Mouse (Mus musculus) liver, postnatal 0 days (tissue): ENCODE measurements around the gene Zbtb43. TPM values are rescaled to one million over a fixed set of nuclear protein-coding genes. Genes with fewer than 3 reads are reported as not detected.

Experiments
- ATAC-seq: fragments of 200-750 bp; cut with Nextera tagmentation; 2 replicates; pipeline ENCODE4 v1.8.0; 2017; ENCODE audit warnings: mild to moderate bottlenecking, moderate library complexity
- DNase-seq: peaks from one replicate; pipeline ENCODE4 v3.0.0-alpha.2; 2016
- H3K27ac ChIP-seq: fragments of 300-500 bp; sonication (generic); 2 replicates; pipeline ENCODE4 v1.5.1; 2014; ENCODE audit warnings: antibody characterized with exemption, moderate library complexity, mild to moderate bottlenecking, low read depth
- H3K27me3 ChIP-seq: fragments of 300-500 bp; sonication (generic); 2 replicates; pipeline ENCODE4 v1.6.1; 2014; ENCODE audit warnings: low read length, control low read depth, mixed read lengths; ENCODE audit not compliant: insufficient read depth
- H3K36me3 ChIP-seq: fragments of 300-500 bp; sonication (generic); replicated peaks from 2 replicates; pipeline ENCODE4 v1.6.1; 2014; ENCODE audit warnings: mild to moderate bottlenecking, control low read depth, low read length, moderate library complexity, mixed read lengths; ENCODE audit not compliant: insufficient read depth
- H3K4me1 ChIP-seq: fragments of 300-500 bp; sonication (generic); 2 replicates; pipeline ENCODE4 v1.6.1; 2014; ENCODE audit warnings: antibody characterized with exemption, mild to moderate bottlenecking, control low read depth; ENCODE audit not compliant: insufficient read depth
- H3K4me2 ChIP-seq: fragments of 300-500 bp; sonication (generic); 2 replicates; pipeline ENCODE4 v1.6.1; 2014; ENCODE audit warnings: low read depth, mild to moderate bottlenecking, low read length, moderate library complexity, mixed read lengths
- H3K4me3 ChIP-seq: fragments of 300-500 bp; sonication (generic); 2 replicates; pipeline ENCODE4 v1.5.1; 2014; ENCODE audit warnings: low read depth, low read length
- H3K9ac ChIP-seq: fragments of 300-500 bp; sonication (generic); replicated peaks from 2 replicates; pipeline ENCODE4 v1.6.1; 2014; ENCODE audit warnings: mild to moderate bottlenecking, moderate library complexity
- H3K9me3 ChIP-seq: fragments of 300-500 bp; sonication (generic); 2 replicates; pipeline ENCODE4 v1.6.1; 2016; ENCODE audit warnings: mild to moderate bottlenecking, control low read depth, low read length, mixed read lengths
- CTCF ChIP-seq: sonication (generic); IDR thresholded peaks from 2 replicates; pipeline ENCODE4 v1.5.1; 2016; ENCODE audit warnings: antibody characterized with exemption, low read depth
- EP300 ChIP-seq: IDR thresholded peaks from 2 replicates; pipeline ENCODE4 v1.6.1; 2016; ENCODE audit warnings: antibody characterized with exemption, low read depth, mild to moderate bottlenecking
- WGBS: fragments of 180-500 bp; shearing (Covaris S2); extraction: QIAGEN DNeasy Blood & Tissue Kit; methylation state at CpG from one replicate; pipeline ENCODE4 v1.1.7; 2014; ENCODE audit not compliant: insufficient replicate concordance; 5-methylcytosine and 5-hydroxymethylcytosine counted together
- polyA plus RNA-seq: library from polyadenylated mRNA; unstranded; fragments of >200 nt; fragmentation: Nextera tagmentation; extraction: Ambion mirVana; gene quantifications from 2 replicates; pipeline ENCODE4 v1.2.1, GENCODE M21; 2015

The Zbtb43 gene
- polyA plus RNA-seq, 1 experiment from 2014 or later: 8.0 TPM

- Histone ChIP-seq H3K27me3 (no peaks in the 10 kb centered on the region), H3K9ac (peak overlapping the region; percentile 26), H3K9me3 (no peaks in the 10 kb centered on the region), H3K4me3 (no peak overlapping the region), H3K27ac (peak overlapping the region; percentile 75), H3K4me1 (peaks cover 16% of the 10 kb centered on the region), H3K36me3 (peaks cover 3% of the 10 kb centered on the region; the same call in 1 of the 2 replicates), H3K4me2 (0 out of 2 replicates have a peak overlapping the region, but pooled peaks have one; percentile 29)
- TF ChIP-seq CTCF (no peak), EP300 (no peak)
- peak; percentile 57 for ATAC-seq
- DNase-seq: peak; percentile 47
- WGBS: 35% methylated on average over 4 of the region's 4 CpGs
Observed at GRCm38 (mm10) chr2:33403511-33404003, 64.8 kb downstream of the Zbtb43 start.

GRCm38 (mm10) chr2:33402638-33403037 is 65.7 kb downstream of the Zbtb43 start:
- DNase-seq (no peak), ATAC-seq (no peak; the same call in 1 of the 2 replicates)
- Histone ChIP-seq H3K9ac (no peak overlapping the region), H3K4me2 (no peak overlapping the region), H3K36me3 (no peaks in the 10 kb centered on the region), H3K27ac (no peak overlapping the region), H3K27me3 (no peaks in the 10 kb centered on the region), H3K4me3 (no peak overlapping the region), H3K9me3 (no peaks in the 10 kb centered on the region), H3K4me1 (peaks cover 16% of the 10 kb centered on the region)
- WGBS: 61% methylated on average over 5 of the region's 5 CpGs
- no peak for TF ChIP-seq EP300
- no peak for TF ChIP-seq CTCF

GRCm38 (mm10) chr2:33402236-33402635 is 66.1 kb downstream of the Zbtb43 start:
- ATAC-seq (peak; percentile 39; the same call in 1 of the 2 replicates), DNase-seq (peak; percentile 78)
- no peaks in the 10 kb centered on the region for H3K9me3 ChIP-seq
- H3K4me3 ChIP-seq: no peak overlapping the region
- H3K36me3 ChIP-seq: no peaks in the 10 kb centered on the region
- TF ChIP-seq EP300 (no peak), CTCF (peak; percentile 84)
- H3K9ac ChIP-seq: no peak overlapping the region
- no peak overlapping the region for H3K27ac ChIP-seq
- H3K4me2 ChIP-seq: no peak overlapping the region
- peaks cover 16% of the 10 kb centered on the region for H3K4me1 ChIP-seq
- WGBS: 31% methylated on average over 7 of the region's 7 CpGs
- no peaks in the 10 kb centered on the region for H3K27me3 ChIP-seq

GRCm38 (mm10) chr2:33401217-33401616 is 67.1 kb downstream of the Zbtb43 start:
- peak; percentile 31 for DNase-seq
- Histone ChIP-seq H3K9me3 (no peaks in the 10 kb centered on the region), H3K27ac (no peak overlapping the region), H3K36me3 (no peaks in the 10 kb centered on the region), H3K4me1 (peaks cover 12% of the 10 kb centered on the region), H3K9ac (no peak overlapping the region), H3K4me2 (no peak overlapping the region), H3K4me3 (no peak overlapping the region), H3K27me3 (no peaks in the 10 kb centered on the region)
- WGBS: 35% methylated on average over 3 of the region's 3 CpGs
- no peak for ATAC-seq
- TF ChIP-seq CTCF (peak; percentile 58), EP300 (no peak)

GRCm38 (mm10) chr2:33400541-33400940 is 67.8 kb downstream of the Zbtb43 start:
- no peak overlapping the region for H3K4me3 ChIP-seq
- 66% methylated on average over 5 of the region's 5 CpGs for WGBS
- H3K9ac ChIP-seq: no peak overlapping the region
- ATAC-seq: no peak
- H3K36me3 ChIP-seq: no peaks in the 10 kb centered on the region
- H3K4me2 ChIP-seq: no peak overlapping the region
- peaks cover 11% of the 10 kb centered on the region for H3K4me1 ChIP-seq
- no peak for DNase-seq
- no peak overlapping the region for H3K27ac ChIP-seq
- no peaks in the 10 kb centered on the region for H3K9me3 ChIP-seq
- no peaks in the 10 kb centered on the region for H3K27me3 ChIP-seq
- TF ChIP-seq CTCF: no peak
- TF ChIP-seq EP300: no peak

Other genes starting within 250 kb of the Zbtb43 start
- gene Ralgps1, start 97.1 kb downstream of the Zbtb43 start, polyA plus RNA-seq: 0.51 and 0.83 TPM in 2 replicates
- 0.98 and 1.1 TPM in 2 replicates for gene Zbtb34, start 37.2 kb downstream of the Zbtb43 start, polyA plus RNA-seq
- not detected in 2 replicates for gene Lmx1b, start 172.0 kb upstream of the Zbtb43 start, polyA plus RNA-seq